Mouse (Mus musculus) urinary bladder, postnatal 4 days (tissue): ENCODE results near the gene Prr23a2.
"Not testable (repeated sequence)": the region's sequence is repeated elsewhere in the genome, so short reads cannot be mapped to it uniquely, and the experiment has no call there.

Source experiments
- DNase-seq, 2 experiments: peaks; one replicate each; pipeline ENCODE4 v3.0.0; 2021 to 2022; ENCODE audit warnings: low spot score in 2 of 2

Prr23a2 gene

DNA sequence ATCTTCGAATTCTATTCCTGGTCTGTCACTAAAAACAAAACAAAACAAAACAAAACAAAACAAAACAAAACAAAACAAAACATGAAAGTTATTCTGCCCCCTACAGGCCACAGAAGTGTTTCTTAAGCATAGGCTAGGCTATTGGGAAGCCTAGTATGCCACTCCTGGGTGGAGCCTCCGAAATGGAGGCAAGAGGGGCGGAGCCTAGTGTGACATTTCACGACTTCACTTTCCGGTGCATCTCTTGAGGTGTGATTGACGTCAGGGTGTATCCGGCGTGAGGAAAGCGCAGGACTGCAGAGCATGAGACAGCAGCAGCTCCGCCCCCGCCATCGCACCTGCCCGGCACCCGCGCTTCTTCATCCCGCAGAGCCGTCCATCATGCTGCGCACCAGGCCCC lies at the start of gene Prr23a2:
Prr23a2 (plus strand) TSS at position 285 of the 400 bp plus-strand sequence.
- DNase-seq: no peak

DNA sequence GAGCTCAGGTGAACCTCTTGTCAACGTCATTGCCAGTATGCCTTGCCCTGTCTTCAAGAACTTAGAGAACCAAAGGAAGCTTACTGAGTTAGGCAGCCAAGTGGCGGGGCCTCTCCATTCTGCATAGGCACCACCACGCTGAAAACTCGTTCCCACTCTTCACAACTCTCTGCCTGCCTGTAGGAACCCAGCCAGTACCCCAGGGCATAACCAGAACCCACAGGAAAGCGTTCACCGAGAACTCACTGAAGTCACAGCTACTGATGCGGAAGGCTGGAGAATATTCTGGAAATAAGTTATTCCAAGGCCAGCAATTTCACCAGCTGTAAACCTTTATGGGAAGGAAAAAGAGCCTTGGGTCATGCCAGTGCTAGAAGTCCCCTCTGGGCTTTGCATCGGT lies 48.7 kb upstream of the Prr23a2 start:
- no peak for DNase-seq

DNA sequence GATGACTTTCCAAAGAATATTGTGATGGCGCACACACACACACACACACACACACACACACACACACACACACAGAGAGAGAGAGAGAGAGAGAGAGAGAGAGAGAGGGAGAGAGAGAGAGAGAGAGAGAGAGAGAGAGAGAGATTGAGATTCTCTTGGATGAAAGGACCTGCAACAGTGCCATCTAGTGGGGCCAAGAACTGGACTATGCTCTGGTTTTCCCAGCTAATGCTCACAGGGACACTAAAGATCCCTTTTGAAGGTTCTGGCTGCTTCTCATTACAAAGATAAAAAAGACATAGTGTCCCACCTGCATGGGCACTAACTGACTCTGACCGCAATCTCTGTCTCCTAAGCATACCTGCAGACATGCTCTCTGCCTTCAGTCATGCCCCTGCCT lies 46.8 kb upstream of the Prr23a2 start:
- not testable (repeated sequence) for DNase-seq

DNA sequence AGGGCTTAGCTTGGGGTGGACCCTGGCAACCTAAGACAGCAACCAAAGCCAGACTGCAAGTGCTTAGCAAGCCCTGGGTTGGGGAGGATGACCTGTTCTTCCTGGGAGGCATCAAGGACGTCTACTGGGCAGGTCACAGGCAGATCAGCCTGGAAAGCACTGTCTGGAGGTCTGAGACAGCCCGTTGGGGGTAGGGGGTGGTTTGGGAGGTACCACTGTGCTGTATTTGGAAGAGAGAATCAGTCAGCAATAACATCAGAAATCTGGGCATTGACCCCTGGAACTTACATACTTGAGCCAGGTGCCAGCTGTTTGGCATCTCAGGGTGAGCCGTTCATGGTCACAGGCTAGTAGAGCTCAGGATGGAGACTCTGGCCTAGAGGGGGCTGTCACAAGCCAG lies 40.2 kb upstream of the Prr23a2 start:
- DNase-seq: no peak

DNA sequence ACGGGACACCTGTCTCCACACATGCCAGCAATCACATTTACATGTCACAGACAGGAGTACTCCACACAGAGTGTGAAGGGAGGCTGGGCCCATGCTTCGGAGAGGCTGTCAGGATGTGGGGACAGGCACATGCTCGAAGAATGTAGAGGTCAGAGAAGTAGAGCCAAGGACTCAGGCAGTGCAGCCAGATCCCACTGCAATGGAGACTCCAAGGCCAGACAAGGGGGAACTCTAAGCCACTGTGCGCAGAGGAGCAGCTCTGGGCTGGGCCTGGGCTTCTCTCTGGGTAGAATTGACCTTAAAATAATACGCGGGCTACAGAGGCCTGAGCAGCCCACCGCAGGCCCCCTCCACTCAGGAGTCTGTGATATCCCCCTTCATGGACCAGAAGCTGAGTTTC lies 38.7 kb upstream of the Prr23a2 start:
- DNase-seq: peak in 1 of 2 experiments; percentile 55

DNA sequence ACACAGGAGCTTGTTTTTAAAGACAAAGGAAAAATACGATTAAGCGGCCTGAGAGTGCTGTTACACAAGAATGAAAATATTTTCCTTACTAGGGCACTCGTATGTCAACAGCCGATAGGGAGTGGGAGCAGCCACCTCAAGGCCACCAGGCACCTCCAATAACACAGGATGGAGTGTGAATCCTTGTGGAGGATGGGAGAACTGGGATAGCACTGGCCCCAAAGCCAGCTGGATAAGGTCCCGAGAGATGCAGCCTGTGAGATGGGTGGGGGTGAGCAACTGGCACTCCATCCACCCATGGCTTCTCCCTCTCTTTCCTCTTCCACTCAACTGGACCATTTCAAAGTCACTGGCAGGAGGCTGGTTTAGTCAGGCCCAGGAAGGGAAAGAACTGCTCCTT lies 37.3 kb upstream of the Prr23a2 start:
- DNase-seq: peak in 1 of 2 experiments; percentile 44

DNA sequence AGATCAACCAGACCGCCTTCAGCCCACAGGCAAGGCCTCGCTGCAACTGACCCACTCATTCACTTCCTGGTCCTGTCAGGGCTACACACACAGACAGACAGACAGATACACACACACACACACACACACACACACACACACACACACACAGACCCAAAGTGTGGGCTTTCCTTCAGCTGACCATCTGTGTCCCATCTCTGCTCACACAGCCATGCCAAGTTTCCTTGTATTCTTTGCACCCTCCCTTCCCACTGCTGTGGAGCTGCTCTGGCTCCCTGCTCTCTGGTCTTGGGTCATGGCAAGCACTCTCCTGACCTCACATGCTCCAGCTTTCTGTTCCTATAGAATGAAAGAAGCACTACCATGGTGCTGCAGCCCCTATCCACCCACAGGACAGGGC lies 36.8 kb upstream of the Prr23a2 start:
- peak in 1 of 2 experiments; percentile 56 for DNase-seq

DNA sequence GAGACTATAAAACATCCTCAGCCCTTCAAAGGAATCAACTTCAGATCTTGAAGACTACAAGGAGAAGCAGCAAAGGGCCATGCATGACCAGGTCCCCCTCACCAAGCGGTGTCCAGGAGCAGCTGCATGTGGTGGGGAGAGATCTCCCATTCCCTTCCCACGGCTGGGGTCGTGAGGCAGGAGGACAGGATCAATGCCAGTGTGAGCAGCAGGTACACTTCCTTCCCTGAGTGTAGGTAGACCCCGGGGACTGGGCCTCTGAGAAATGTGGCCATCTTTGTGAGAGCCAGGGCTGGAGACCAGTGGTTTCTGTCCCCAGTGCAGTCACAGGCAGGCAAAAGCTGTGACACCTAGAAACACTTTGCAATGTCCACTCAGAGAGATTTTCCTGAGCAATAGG lies 35.8 kb upstream of the Prr23a2 start:
- peak in 1 of 2 experiments; percentile 57 for DNase-seq

DNA sequence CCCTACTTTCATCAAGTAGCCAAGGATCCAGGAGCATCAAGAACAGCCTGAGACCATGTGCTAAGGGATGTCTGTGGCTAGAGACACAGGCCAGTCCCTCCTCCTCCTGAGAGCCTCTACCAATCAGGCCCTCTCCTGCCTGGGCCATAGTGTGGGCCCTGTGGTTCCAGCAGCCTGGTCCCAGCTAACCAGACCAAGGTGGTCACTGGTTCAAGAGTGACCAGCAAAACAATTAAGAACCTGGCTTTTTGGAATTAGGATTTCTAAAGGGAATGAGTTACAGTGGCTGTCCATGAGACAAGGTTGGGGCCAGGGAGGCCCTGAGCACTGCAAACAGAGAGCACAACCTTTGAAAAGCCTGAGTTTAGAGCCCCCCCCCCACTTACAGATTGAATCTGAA lies 35.2 kb upstream of the Prr23a2 start:
- DNase-seq: peak; percentile 13 to 51

DNA sequence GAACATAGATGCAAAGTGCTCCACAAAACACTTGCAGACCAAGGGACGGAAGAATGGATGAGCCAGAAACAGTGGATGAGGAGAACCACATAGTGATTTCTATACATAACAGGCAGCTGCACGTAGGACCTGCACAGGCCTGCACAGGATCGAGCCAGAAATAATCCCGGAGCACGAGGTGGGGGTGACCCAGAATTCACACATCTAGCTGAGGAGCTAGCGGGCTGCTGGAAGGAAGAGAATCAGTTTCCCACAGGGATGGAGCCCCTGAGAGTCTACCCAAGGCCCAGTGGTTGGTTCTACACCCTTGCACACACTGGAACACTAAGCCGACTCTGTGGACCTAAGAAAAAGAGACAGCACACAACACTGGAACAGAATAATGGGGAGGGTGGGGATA lies 32.5 kb upstream of the Prr23a2 start:
- DNase-seq: peak in 1 of 2 experiments; percentile 10

DNA sequence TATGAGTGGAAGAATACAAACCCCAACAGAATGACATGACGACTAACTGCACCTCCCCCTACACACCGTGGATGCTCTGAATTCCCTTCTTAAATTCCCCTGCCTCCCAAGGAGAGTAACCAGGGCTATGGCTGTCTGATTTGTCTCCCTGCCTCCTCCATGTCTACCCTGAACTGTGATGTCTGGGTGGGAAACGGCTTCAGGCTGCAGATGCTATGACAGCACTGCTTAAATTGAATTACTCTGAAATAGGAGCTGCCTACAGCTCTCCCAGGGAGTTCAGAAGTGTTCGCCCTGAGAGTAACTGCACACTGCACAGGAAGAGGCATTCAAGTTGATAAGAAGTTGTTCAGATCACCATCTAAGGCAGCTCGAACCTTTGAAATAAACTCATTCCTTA lies 26.8 kb upstream of the Prr23a2 start:
- no peak for DNase-seq

DNA sequence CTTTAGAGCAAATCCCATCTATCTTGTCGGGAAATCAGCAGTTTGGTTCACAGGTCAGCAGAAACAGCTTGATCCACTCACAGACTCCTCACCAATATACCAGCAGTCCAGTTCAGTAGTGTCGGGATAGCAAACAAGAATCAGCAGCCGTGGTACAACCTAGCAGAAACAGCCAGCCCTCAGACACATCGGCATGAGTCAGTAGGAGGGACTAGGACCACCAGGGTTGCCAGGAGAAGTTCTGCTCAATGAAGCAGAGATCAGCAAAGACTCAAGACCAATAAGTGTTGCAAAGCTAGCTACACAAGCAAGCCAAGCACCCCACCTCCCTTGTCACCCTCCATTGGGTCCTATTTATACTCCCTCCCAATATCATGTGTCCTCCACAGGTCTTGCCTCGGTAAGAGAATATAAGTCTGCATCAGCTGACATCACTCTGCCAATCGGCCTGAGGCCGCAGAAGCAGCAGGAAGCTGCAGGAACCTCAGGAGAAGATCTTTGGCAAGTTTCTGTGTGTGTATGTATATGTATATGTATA lies 18.7 kb upstream of the Prr23a2 start:
- DNase-seq: no peak

DNA sequence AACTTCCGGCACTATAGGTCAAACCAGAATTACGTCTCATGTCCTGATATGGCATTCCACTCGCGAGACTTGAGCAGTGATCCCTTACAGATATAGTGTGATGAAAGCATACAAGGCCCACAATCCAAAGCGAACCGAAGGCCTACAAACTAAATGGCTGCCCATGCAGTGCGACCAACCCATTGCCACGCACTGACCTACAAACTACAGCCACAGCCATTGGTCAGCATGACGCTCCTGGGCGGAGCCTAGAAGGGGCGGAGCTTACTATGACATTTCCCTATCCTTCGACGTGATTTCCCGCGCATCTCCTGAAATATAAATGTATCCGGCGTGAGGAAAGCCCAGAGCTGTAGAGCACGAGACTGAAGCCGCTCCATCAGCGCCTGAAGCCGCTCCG lies 14.2 kb upstream of the Prr23a2 start, which contains the start of gene Prr23a1:
Prr23a1 (plus strand) TSS at position 387 of the 400 bp plus-strand sequence.
- DNase-seq: no peak

DNA sequence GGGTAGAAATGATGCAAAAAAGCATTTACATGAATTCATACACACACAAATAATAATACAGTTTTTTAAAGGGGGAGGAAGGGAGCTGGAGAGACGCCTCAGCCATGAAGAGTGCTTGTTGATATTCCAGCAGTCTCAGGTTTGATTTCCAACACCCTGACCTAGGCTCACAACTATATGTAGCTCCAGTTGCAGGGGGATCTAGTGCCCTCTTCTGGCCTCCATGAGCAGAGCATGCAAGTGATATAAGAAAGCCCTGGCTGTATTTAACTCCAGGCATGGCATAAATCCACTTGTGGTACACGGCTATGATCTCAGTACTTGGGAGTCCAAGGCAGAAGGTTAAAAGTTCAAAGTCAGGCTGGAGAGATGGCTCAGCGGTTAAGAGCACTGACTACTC lies 7.2 kb downstream of the Prr23a2 start:
- DNase-seq: no peak

DNA sequence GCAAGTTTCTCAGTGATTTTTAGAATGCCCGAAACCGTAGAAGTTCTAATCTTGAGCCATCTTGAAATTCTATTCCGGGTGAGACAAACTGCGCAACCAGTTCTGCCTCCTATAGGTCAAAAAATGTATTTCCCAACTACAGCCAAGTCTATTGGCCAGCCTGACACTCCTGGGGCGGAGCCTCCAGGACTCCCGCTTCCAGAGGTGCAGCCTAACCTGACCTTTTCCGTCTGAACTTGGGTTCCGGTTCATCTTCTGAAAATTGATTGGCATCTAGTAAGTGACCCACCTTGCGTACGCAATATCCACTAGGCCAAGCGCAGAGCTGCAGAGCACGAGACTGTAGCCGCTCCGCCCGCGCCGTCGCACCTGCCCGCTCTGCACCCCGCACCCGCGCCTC lies 8.3 kb downstream of the Prr23a2 start, which contains the start of gene Prr23a3:
Prr23a3 (plus strand) TSS at position 197 of the 400 bp plus-strand sequence.
- no peak for DNase-seq

DNA sequence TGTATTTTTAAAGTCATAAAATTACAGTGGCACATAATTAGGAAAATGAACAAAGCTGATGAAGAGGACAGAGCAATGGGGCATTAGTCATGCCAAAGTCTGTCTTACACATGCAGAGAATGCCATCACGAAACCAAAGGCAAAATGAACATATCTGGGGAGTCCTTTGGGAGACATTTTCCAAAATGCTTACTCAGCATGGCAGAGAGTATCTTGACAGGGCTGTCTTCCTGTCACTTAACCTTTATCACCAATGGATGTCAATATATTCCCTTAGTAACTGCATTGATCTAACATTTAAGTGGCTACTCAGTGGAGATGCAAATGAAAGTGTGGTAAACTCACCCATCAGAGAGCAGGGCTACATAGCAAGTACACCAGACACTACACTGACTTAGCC lies 45.2 kb downstream of the Prr23a2 start:
- no peak for DNase-seq

DNA sequence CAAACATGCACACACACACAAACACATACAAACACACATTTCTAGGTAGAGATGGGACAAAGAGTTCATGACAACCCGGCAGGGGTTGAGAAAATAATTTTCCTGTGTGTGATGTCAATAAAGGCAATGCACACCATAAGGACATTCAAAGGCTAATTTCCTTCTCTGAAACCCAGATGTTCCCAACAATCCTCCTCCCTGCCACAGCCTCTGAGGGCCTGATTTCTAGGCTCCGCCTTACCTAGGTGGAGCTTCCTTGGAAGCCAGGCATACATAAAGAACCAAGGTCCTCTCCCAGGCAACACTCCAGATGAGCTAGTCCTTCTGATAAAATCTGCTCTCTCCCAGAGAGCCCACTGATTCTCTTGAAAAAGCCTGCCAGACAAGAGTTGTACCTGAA lies 46.5 kb downstream of the Prr23a2 start, which contains the start of gene 7420426K07Rik:
7420426K07Rik (plus strand) TSS at position 301 of the 400 bp plus-strand sequence.
- no peak for DNase-seq
